Mouse (Mus musculus) left cerebral cortex, adult 18-20 months (tissue): Measurements from ENCODE around the gene Il31ra. TPM values are rescaled to one million over a fixed set of nuclear protein-coding genes. Genes with fewer than 3 reads are reported as not detected.
"Not testable (repeated sequence)": the region's sequence is repeated elsewhere in the genome, so short reads cannot be mapped to it uniquely, and the experiment has no call there.

ENCODE experiments used
- DNase-seq, 2 experiments: peaks; one replicate each; pipeline ENCODE4 v3.0.0; 2021 to 2022; ENCODE audit warnings: low spot score in 2 of 2, mixed read lengths in 1 of 2
- long read RNA-seq, 2 experiments: library from polyadenylated mRNA; stranded (forward); transcript quantifications; one replicate each; pipeline ENCODE4 v2.0.0; 2021
- total RNA-seq, 2 experiments: library from RNA; stranded (reverse); gene quantifications; 2 replicates each; pipeline ENCODE4 v1.2.3; 2021

Gene Il31ra
- total RNA-seq = under 1 TPM in 1 of 2 experiments, not detected in 1; 0.12 TPM
- long read RNA-seq, experiment 1 = 0 reads
- long read RNA-seq, experiment 2, partial matches to known transcripts = 0 of 1 reads
- long read RNA-seq, experiment 2, other reads (novel, unspliced or antisense) = 1 of 1 reads

GRCm38 (mm10) chr13:112594260-112594659, at the start of gene Il31ra:
TSS of gene Il31ra (minus strand) at chr13:112594360.
- DNase-seq = not testable (repeated sequence)

- DNase-seq = no peak
These were observed 48.7 kb upstream of the Il31ra start for GRCm38 (mm10) chr13:112642897-112643296.

- DNase-seq = no peak
These were observed 45.0 kb upstream of the Il31ra start for GRCm38 (mm10) chr13:112639111-112639510.

GRCm38 (mm10) chr13:112636498-112636897, 42.3 kb upstream of the Il31ra start:
- DNase-seq = no peak

- no peak for DNase-seq
These were observed 41.1 kb upstream of the Il31ra start for GRCm38 (mm10) chr13:112635174-112635837.

- no peak for DNase-seq
These were observed 31.4 kb upstream of the Il31ra start for GRCm38 (mm10) chr13:112625566-112625965.

- DNase-seq = no peak
These were observed 30.5 kb upstream of the Il31ra start for GRCm38 (mm10) chr13:112624622-112625021.

- no peak for DNase-seq
These were observed 29.5 kb upstream of the Il31ra start for GRCm38 (mm10) chr13:112623656-112624055.

- DNase-seq = no peak
These were observed 27.4 kb upstream of the Il31ra start for GRCm38 (mm10) chr13:112621592-112621991.

GRCm38 (mm10) chr13:112608606-112609005, 14.4 kb upstream of the Il31ra start:
- no peak for DNase-seq

- DNase-seq = no peak
These were observed 10.3 kb upstream of the Il31ra start for GRCm38 (mm10) chr13:112604411-112604810.

GRCm38 (mm10) chr13:112603839-112604238, 9.7 kb upstream of the Il31ra start:
- DNase-seq = no peak

GRCm38 (mm10) chr13:112602607-112603006, 8.4 kb upstream of the Il31ra start:
- DNase-seq = no peak

- no peak for DNase-seq
These were observed 3.9 kb downstream of the Il31ra start for GRCm38 (mm10) chr13:112590254-112590653.

- no peak for DNase-seq
These were observed 4.5 kb downstream of the Il31ra start for GRCm38 (mm10) chr13:112589625-112590024.

GRCm38 (mm10) chr13:112584556-112585237, 9.5 kb downstream of the Il31ra start:
- no peak for DNase-seq

GRCm38 (mm10) chr13:112582291-112582690, 11.9 kb downstream of the Il31ra start:
- DNase-seq = no peak

- DNase-seq = no peak
These were observed 12.4 kb downstream of the Il31ra start for GRCm38 (mm10) chr13:112581796-112582195.

GRCm38 (mm10) chr13:112580590-112581320, 13.4 kb downstream of the Il31ra start:
- DNase-seq = no peak

GRCm38 (mm10) chr13:112578041-112578440, 16.1 kb downstream of the Il31ra start:
- DNase-seq = peak; percentile 100

- DNase-seq = no peak
These were observed 20.4 kb downstream of the Il31ra start for GRCm38 (mm10) chr13:112573800-112574199.

GRCm38 (mm10) chr13:112570768-112571167, 23.4 kb downstream of the Il31ra start:
- DNase-seq = no peak
